Mouse (Mus musculus): Measurements from ENCODE around the gene Lrrc42. TPM values are rescaled to one million over a fixed set of nuclear protein-coding genes. Genes with fewer than 3 reads are reported as not detected.

Lrrc42 gene
- polyA plus RNA-seq, 1 experiment from 2014 or later, result 54.4 TPM

Other genes starting within 250 kb of the Lrrc42 start
- 89.8 and 100 TPM in 2 replicates for gene Mrpl37, start 186.7 kb downstream of the Lrrc42 start, polyA plus RNA-seq (2015; fragmentation: Nextera tagmentation; extraction: Ambion mirVana)
- gene Cyb5rl, start 186.5 kb downstream of the Lrrc42 start, polyA plus RNA-seq (2015; fragmentation: Nextera tagmentation; extraction: Ambion mirVana), result 6.1 and 7.5 TPM in 2 replicates
- gene Cdcp2, start 156.6 kb downstream of the Lrrc42 start, polyA plus RNA-seq (2015; fragmentation: Nextera tagmentation; extraction: Ambion mirVana), result not detected in 2 replicates
- 386 and 427 TPM in 2 replicates for gene Tmem59, start 75.1 kb downstream of the Lrrc42 start, polyA plus RNA-seq (2015; fragmentation: Nextera tagmentation; extraction: Ambion mirVana)
- gene Tceanc2, start 74.4 kb downstream of the Lrrc42 start, polyA plus RNA-seq (2015; fragmentation: Nextera tagmentation; extraction: Ambion mirVana), result 16.4 and 30.4 TPM in 2 replicates
- gene Ldlrad1, start 44.4 kb downstream of the Lrrc42 start, polyA plus RNA-seq (2015; fragmentation: Nextera tagmentation; extraction: Ambion mirVana), result not detected in 2 replicates
- 32.3 and 34.4 TPM in 2 replicates for gene Hspb11, start 61 bp upstream of the Lrrc42 start, polyA plus RNA-seq (2015; fragmentation: Nextera tagmentation; extraction: Ambion mirVana)
- 0.31 and 0.57 TPM in 2 replicates for gene Dio1, start 53.6 kb upstream of the Lrrc42 start, polyA plus RNA-seq (2015; fragmentation: Nextera tagmentation; extraction: Ambion mirVana)
- gene Yipf1, start 60.8 kb upstream of the Lrrc42 start, polyA plus RNA-seq (2015; fragmentation: Nextera tagmentation; extraction: Ambion mirVana), result 58.2 and 59.1 TPM in 2 replicates
- 26.2 and 30.2 TPM in 2 replicates for gene Ndc1, start 114.3 kb upstream of the Lrrc42 start, polyA plus RNA-seq (2015; fragmentation: Nextera tagmentation; extraction: Ambion mirVana)
- gene Glis1, start 181.1 kb upstream of the Lrrc42 start, polyA plus RNA-seq (2015; fragmentation: Nextera tagmentation; extraction: Ambion mirVana), result 0.49 and 1.1 TPM in 2 replicates

Measured in stomach, embryonic 15.5 days (tissue).